Mouse (Mus musculus): ENCODE data around the gene Rbl2. TPM values are rescaled to one million over a fixed set of nuclear protein-coding genes. Genes with fewer than 3 reads are reported as not detected.

Gene Rbl2
- total and polyA plus RNA-seq, 3 experiments = 2.9 to 8.4 TPM; not detected in 1

DNA sequence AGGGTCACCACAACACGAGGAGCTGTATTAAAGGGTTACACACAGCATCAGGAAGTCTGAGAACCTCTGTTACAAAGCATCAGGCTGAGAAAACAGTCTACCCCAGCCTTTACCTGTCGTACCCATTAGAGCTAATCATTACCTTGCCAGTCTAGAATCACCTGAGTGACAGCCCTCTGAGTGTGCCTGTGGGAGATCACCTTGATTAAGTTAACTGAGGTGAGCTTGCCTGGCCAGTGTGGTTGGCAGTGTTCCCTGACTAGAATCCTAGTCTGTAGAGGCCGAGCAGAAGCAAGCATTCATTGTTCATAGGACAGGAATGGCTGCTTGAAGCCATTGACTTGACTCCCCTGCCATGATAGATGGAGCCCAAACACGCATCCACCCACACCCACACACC is 71.0 kb downstream of the Rbl2 start:
- H3K27ac ChIP-seq (ENCODE audit: control insufficient read depth, low read depth, low read length) = no peak overlapping the region
- no peak overlapping the region for H3K4me3 ChIP-seq (ENCODE audit: control insufficient read depth in 1 of 2, insufficient read depth in 1 of 2, low read depth in 2 of 2, low read length in 2 of 2)
- no peaks in the 10 kb centered on the region for H3K4me1 ChIP-seq (ENCODE audit: control insufficient read depth in 1 of 2, insufficient read depth in 2 of 2, low read length in 2 of 2)
- H3K27me3 ChIP-seq (ENCODE audit: control insufficient read depth in 1 of 2, insufficient read depth in 2 of 2, low read length in 2 of 2) = no peaks in the 10 kb centered on the region; a peak in 1 of 4 replicates
- H3K79me2 ChIP-seq (ENCODE audit: control insufficient read depth, insufficient read depth, low read length, poor library complexity) = no peaks in the 10 kb centered on the region
- no peaks in the 10 kb centered on the region for H3K36me3 ChIP-seq (ENCODE audit: control insufficient read depth in 1 of 2, insufficient read depth in 2 of 2, low read length in 2 of 2)
- TF ChIP-seq RCOR1 (IDR thresholded peaks at IDR 0.05; ENCODE audit: low read depth, low read length) (no peak), ZNF384 (IDR thresholded peaks at IDR 0.05; ENCODE audit: low read depth, low read length) (no peak), MAZ (IDR thresholded peaks at IDR 0.05; ENCODE audit: low read depth, low read length) (no peak), HCFC1 (IDR thresholded peaks at IDR 0.05; ENCODE audit: low read depth, low read length) (no peak), ZC3H11A (IDR thresholded peaks at IDR 0.05; ENCODE audit: low read depth, low read length) (no peak), SMC3 (IDR thresholded peaks at IDR 0.05; ENCODE audit: low read depth, low read length) (no peak), POLR2AphosphoS5 (IDR thresholded peaks at IDR 0.05; ENCODE audit: borderline replicate concordance, low read depth, low read length) (no peak), ELF1 (IDR thresholded peaks at IDR 0.05; ENCODE audit: low read depth, low read length) (no peak), ZKSCAN1 (IDR thresholded peaks at IDR 0.05; ENCODE audit: low read depth, low read length) (no peak), JUND (IDR thresholded peaks at IDR 0.05; ENCODE audit: low read depth, low read length) (no peak), GABPA (IDR thresholded peaks at IDR 0.05; ENCODE audit: low read depth, low read length) (no peak), POLR2AphosphoS2 (IDR thresholded peaks at IDR 0.05; ENCODE audit: low read length) (no peak), TCF12 (IDR thresholded peaks at IDR 0.05; ENCODE audit: low read depth, low read length) (no peak), CTCF (IDR thresholded peaks at IDR 0.05 in 2 of 3, conservative IDR thresholded peaks at IDR 0.05 in 1 of 3; ENCODE audit: control insufficient read depth in 1 of 3, insufficient read depth in 1 of 3, low read depth in 2 of 3, low read length in 3 of 3, poor library complexity in 1 of 3, severe bottlenecking in 1 of 3) (no peak), GATA1 (IDR thresholded peaks at IDR 0.05; ENCODE audit: low read depth, low read length) (no peak)
- H3K9ac ChIP-seq (ENCODE audit: control insufficient read depth, low read depth, low read length, poor library complexity, severe bottlenecking) = no peak overlapping the region
- H3K9me3 ChIP-seq (replicated peaks; ENCODE audit: insufficient read depth, low read length) = no peaks in the 10 kb centered on the region
- no peak for DNase-seq (ENCODE audit: low read depth, low spot score)

DNA sequence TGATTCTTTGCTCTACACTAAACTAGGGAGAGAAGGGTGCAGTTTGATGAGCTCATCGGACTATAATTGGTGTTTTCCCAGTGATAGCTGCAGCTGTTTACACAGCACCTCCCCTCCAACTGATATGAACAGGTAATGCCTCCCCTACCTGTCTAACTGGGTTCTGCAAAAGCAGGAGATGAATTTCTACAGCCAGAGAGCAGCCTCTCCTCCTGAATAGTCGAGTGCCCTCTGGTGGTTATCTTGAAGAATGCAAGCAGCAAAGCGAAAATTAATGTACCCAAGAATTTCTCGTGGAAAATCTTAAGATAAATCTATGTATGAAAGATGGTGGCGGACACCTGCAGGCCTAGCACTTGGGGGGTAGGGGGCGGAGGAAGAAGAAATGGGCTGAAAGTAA is 77.9 kb downstream of the Rbl2 start:
- H3K4me3 ChIP-seq (ENCODE audit: control insufficient read depth in 1 of 2, insufficient read depth in 1 of 2, low read depth in 2 of 2, low read length in 2 of 2) = peak overlapping the region in 1 of 2 experiments; percentile 11; a peak in 2 of 4 replicates
- no peak overlapping the region for H3K27ac ChIP-seq (ENCODE audit: control insufficient read depth, low read depth, low read length)
- no peaks in the 10 kb centered on the region for H3K9me3 ChIP-seq (replicated peaks; ENCODE audit: insufficient read depth, low read length)
- no peak overlapping the region for H3K9ac ChIP-seq (ENCODE audit: control insufficient read depth, low read depth, low read length, poor library complexity, severe bottlenecking)
- H3K79me2 ChIP-seq (ENCODE audit: control insufficient read depth, insufficient read depth, low read length, poor library complexity) = no peaks in the 10 kb centered on the region
- peaks cover 0 to 3% of the 10 kb centered on the region in 2 experiments; a peak in 1 of 4 replicates for H3K4me1 ChIP-seq (ENCODE audit: control insufficient read depth in 1 of 2, insufficient read depth in 2 of 2, low read length in 2 of 2)
- H3K27me3 ChIP-seq (ENCODE audit: control insufficient read depth in 1 of 2, insufficient read depth in 2 of 2, low read length in 2 of 2) = no peaks in the 10 kb centered on the region
- H3K36me3 ChIP-seq (ENCODE audit: control insufficient read depth in 1 of 2, insufficient read depth in 2 of 2, low read length in 2 of 2) = no peaks in the 10 kb centered on the region
- peak; percentile 69 for DNase-seq (ENCODE audit: low read depth, low spot score)
- TF ChIP-seq NRF1 (IDR thresholded peaks at IDR 0.05; ENCODE audit: insufficient read depth, low read depth, low read length, poor library complexity, severe bottlenecking) = no peak
- no peak for TF ChIP-seq TCF12 (IDR thresholded peaks at IDR 0.05; ENCODE audit: low read depth, low read length)
- no peak for TF ChIP-seq CHD2 (IDR thresholded peaks at IDR 0.05; ENCODE audit: low read length)
- TF ChIP-seq CTCF (IDR thresholded peaks at IDR 0.05 in 2 of 3, conservative IDR thresholded peaks at IDR 0.05 in 1 of 3; ENCODE audit: control insufficient read depth in 1 of 3, insufficient read depth in 1 of 3, low read depth in 2 of 3, low read length in 3 of 3, poor library complexity in 1 of 3, severe bottlenecking in 1 of 3) = peak; percentile 73 to 92 (median 89)
- no peak for TF ChIP-seq POLR2A (IDR thresholded peaks at IDR 0.05; ENCODE audit: control insufficient read depth in 1 of 2, insufficient read depth in 1 of 2, low read depth in 1 of 2, low read length in 2 of 2, poor library complexity in 1 of 2)
- TF ChIP-seq MYC (IDR thresholded peaks at IDR 0.05; ENCODE audit: low read depth, low read length) = no peak
- TF ChIP-seq SIN3A (IDR thresholded peaks at IDR 0.05; ENCODE audit: low read length) = no peak
- TF ChIP-seq E2F4 (IDR thresholded peaks at IDR 0.05; ENCODE audit: borderline replicate concordance, low read depth, low read length) = no peak
- TF ChIP-seq JUND (IDR thresholded peaks at IDR 0.05; ENCODE audit: low read depth, low read length) = no peak
- no peak for TF ChIP-seq POLR2AphosphoS2 (IDR thresholded peaks at IDR 0.05; ENCODE audit: low read length)
- no peak for TF ChIP-seq ELF1 (IDR thresholded peaks at IDR 0.05; ENCODE audit: low read depth, low read length)
- no peak for TF ChIP-seq GATA1 (IDR thresholded peaks at IDR 0.05; ENCODE audit: low read depth, low read length)
- no peak for TF ChIP-seq TBP (IDR thresholded peaks at IDR 0.05; ENCODE audit: low read depth, low read length)
- TF ChIP-seq BHLHE40 (IDR thresholded peaks at IDR 0.05; ENCODE audit: borderline replicate concordance, low read depth, low read length) = peak; percentile 56; the same call in 1 of the 2 replicates
- no peak for TF ChIP-seq CHD1 (IDR thresholded peaks at IDR 0.05; ENCODE audit: low read depth, low read length)
- peak; percentile 72 for TF ChIP-seq ZC3H11A (IDR thresholded peaks at IDR 0.05; ENCODE audit: low read depth, low read length)
- no peak for TF ChIP-seq MAZ (IDR thresholded peaks at IDR 0.05; ENCODE audit: low read depth, low read length)
- no peak for TF ChIP-seq KAT2A (conservative IDR thresholded peaks at IDR 0.05; ENCODE audit: low read depth, low read length)
- TF ChIP-seq MEF2A (IDR thresholded peaks at IDR 0.05; ENCODE audit: extremely low read depth, insufficient replicate concordance, low read depth, low read length, poor library complexity, severe bottlenecking) = no peak
- TF ChIP-seq EP300 (IDR thresholded peaks at IDR 0.05; ENCODE audit: low read depth in 1 of 2, low read length in 2 of 2) = no peak
- TF ChIP-seq ZKSCAN1 (IDR thresholded peaks at IDR 0.05; ENCODE audit: low read depth, low read length) = no peak
- no peak for TF ChIP-seq ZMIZ1 (IDR thresholded peaks at IDR 0.05; ENCODE audit: low read depth, low read length)
- TF ChIP-seq TAL1 (IDR thresholded peaks at IDR 0.05; ENCODE audit: low read length) = no peak
- TF ChIP-seq MAFK (IDR thresholded peaks at IDR 0.05; ENCODE audit: borderline replicate concordance, low read depth, low read length) = no peak
